8 mouse cellular contexts compared by ENCODE assay signal in the genomic region with DNA sequence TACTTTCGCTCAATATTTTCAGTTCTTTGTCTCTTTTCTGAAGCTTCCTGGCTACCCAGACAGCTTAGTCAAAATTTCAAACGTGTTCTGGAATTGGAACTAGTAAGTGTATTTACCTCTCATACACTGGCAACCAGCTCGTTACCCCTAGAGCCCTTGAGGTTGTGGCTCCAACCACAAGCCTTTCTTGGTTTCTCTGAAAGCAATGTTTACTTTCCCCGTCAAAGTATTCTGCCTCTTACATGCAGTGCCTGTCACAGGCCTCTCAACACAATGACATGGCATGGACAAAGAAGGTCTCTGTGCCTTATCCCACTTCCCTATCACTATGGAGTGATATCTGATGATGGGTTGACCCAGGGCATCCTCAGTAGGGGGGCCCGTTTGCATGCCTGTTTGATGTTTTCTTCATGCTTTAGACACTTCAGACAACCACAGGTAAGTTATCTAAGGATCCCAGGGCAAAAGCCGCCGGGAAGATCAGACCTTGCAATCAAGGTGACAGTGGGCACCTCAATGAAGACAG. TPM values are rescaled to one million over a fixed set of nuclear protein-coding genes. Genes with fewer than 3 reads are reported as not detected.
DNase-seq lines count a peak whose midpoint lies in the region; ATAC-seq and TF ChIP-seq lines count a peak whose summit lies in the region.

No protein-coding gene starts in this region.

- H3K27ac ChIP-seq in heart, embryonic 10.5 days = peak overlapping the region; percentile 91
- no peak overlapping the region for H3K27ac ChIP-seq in CH12.LX (ENCODE audit: insufficient read depth, low read depth)
- H3K27ac ChIP-seq in forebrain, embryonic 13.5 days = peak overlapping the region; percentile 55
- H3K27ac ChIP-seq in liver, embryonic 15.5 days (replicated peaks) = peak overlapping the region; percentile 97
- no peak overlapping the region for H3K27ac ChIP-seq in stomach, embryonic 14.5 days (ENCODE audit: low read length)

- dilution Hi-C loops in CH12.LX (cut with MboI; ENCODE audit: extremely low pct_ligation_motif_present, extremely low pct_unique_long_range_greater_than_20kb, low sequenced_read_pairs) = no loop called here

- no peak for TF ChIP-seq RAD21 in CH12.LX (IDR thresholded peaks at IDR 0.05; ENCODE audit: low read depth, low read length)

- no peak for ATAC-seq in forebrain, embryonic 13.5 days
- ATAC-seq in liver, embryonic 15.5 days (ENCODE audit: insufficient read depth) = peak; percentile 5; the same call in 1 of the 2 replicates
- ATAC-seq in stomach, embryonic 14.5 days (ENCODE audit: insufficient number of reproducible peaks, insufficient read depth, low FRiP score, low read depth) = no peak

- no peaks in the 10 kb centered on the region for H3K27me3 ChIP-seq in heart, embryonic 10.5 days (ENCODE audit: insufficient read depth, poor library complexity, severe bottlenecking)
- peaks cover 3% of the 10 kb centered on the region for H3K27me3 ChIP-seq in CH12.LX (replicated peaks)
- no peaks in the 10 kb centered on the region for H3K27me3 ChIP-seq in forebrain, embryonic 13.5 days
- H3K27me3 ChIP-seq in liver, embryonic 15.5 days = no peaks in the 10 kb centered on the region
- H3K27me3 ChIP-seq in stomach, embryonic 14.5 days (ENCODE audit: control insufficient read depth, insufficient read depth, low read length) = no peaks in the 10 kb centered on the region

- no peak overlapping the region for H3K9ac ChIP-seq in CH12.LX (ENCODE audit: insufficient read depth, low read depth)
- H3K9ac ChIP-seq in forebrain, embryonic 13.5 days = peak overlapping the region; percentile 85
- peak overlapping the region; percentile 97 for H3K9ac ChIP-seq in liver, embryonic 15.5 days
- peak overlapping the region; percentile 73; the same call in 1 of the 2 replicates for H3K9ac ChIP-seq in stomach, embryonic 14.5 days (replicated peaks; ENCODE audit: low read depth, low read length)

- DNase-seq in heart, embryonic 10.5 days (ENCODE audit: low spot score) = no peak
- no peak for DNase-seq in heart, adult 11 months
- no peak for DNase-seq in CH12.LX (ENCODE audit: extremely low read depth)
- no peak for DNase-seq in urinary bladder, postnatal 25 days (ENCODE audit: low spot score)
- DNase-seq in layer of hippocampus, postnatal 25 days (ENCODE audit: extremely low spot score in 1 of 2, low spot score in 1 of 2) = no peak

- TF ChIP-seq POLR2A in CH12.LX (IDR thresholded peaks at IDR 0.05; ENCODE audit: low read depth, low read length) = no peak

- H3K36me3 ChIP-seq in heart, embryonic 10.5 days = no peaks in the 10 kb centered on the region
- no peaks in the 10 kb centered on the region for H3K36me3 ChIP-seq in CH12.LX (replicated peaks in 1 of 2; ENCODE audit: control insufficient read depth in 1 of 2, insufficient read depth in 1 of 2, low read length in 1 of 2)
- peaks cover 5% of the 10 kb centered on the region; the same call in 1 of the 2 replicates for H3K36me3 ChIP-seq in forebrain, embryonic 13.5 days (ENCODE audit: poor library complexity, severe bottlenecking)
- no peaks in the 10 kb centered on the region for H3K36me3 ChIP-seq in liver, embryonic 15.5 days (replicated peaks)
- H3K36me3 ChIP-seq in stomach, embryonic 14.5 days (ENCODE audit: control insufficient read depth, insufficient read depth, low read length) = no peaks in the 10 kb centered on the region

- in situ Hi-C loops in CH12.LX (cut with MboI; ENCODE audit: low pct_ligation_motif_present, low pct_unique_long_range_greater_than_20kb, low sequenced_read_pairs) = no loop called here

- H3K79me2 ChIP-seq in CH12.LX (replicated peaks; ENCODE audit: control insufficient read depth, extremely low read depth, insufficient read depth, poor library complexity, severe bottlenecking) = no peaks in the 10 kb centered on the region

- no peak for TF ChIP-seq CTCF in CH12.LX (conservative IDR thresholded peaks at IDR 0.05 in 1 of 2, IDR thresholded peaks at IDR 0.05 in 1 of 2; ENCODE audit: low read depth in 2 of 2, low read length in 2 of 2)

- H3K4me1 ChIP-seq in heart, embryonic 10.5 days = no peaks in the 10 kb centered on the region
- peaks cover 0 to 9% of the 10 kb centered on the region in 2 experiments; a peak in 2 of 4 replicates for H3K4me1 ChIP-seq in CH12.LX (ENCODE audit: control insufficient read depth in 1 of 2, insufficient read depth in 2 of 2)
- peaks cover 6% of the 10 kb centered on the region for H3K4me1 ChIP-seq in forebrain, embryonic 13.5 days
- H3K4me1 ChIP-seq in liver, embryonic 15.5 days (replicated peaks) = peaks cover 62% of the 10 kb centered on the region
- H3K4me1 ChIP-seq in stomach, embryonic 14.5 days (ENCODE audit: control insufficient read depth, insufficient read depth, low read length) = 0 out of 2 replicates have a peak, but pooled peaks cover 8% of the 10 kb centered on the region

- H3K4me2 ChIP-seq in CH12.LX (ENCODE audit: insufficient read depth, low read depth, poor library complexity, severe bottlenecking) = peak overlapping the region; percentile 44
- H3K4me2 ChIP-seq in forebrain, embryonic 13.5 days = peak overlapping the region; percentile 61
- peak overlapping the region; percentile 86 for H3K4me2 ChIP-seq in liver, embryonic 15.5 days
- H3K4me2 ChIP-seq in stomach, embryonic 14.5 days (replicated peaks; ENCODE audit: low read depth, low read length) = peak overlapping the region; percentile 65

- 44% methylated on average over 7 of the region's 7 CpGs for WGBS in heart, embryonic 10.5 days
- WGBS in forebrain, embryonic 13.5 days = 42% methylated on average over 7 of the region's 7 CpGs
- 17% methylated on average over 7 of the region's 7 CpGs for WGBS in liver, embryonic 15.5 days (ENCODE audit: insufficient replicate concordance)
- 35% methylated on average over 7 of the region's 7 CpGs for WGBS in stomach, embryonic 14.5 days

- TF ChIP-seq EP300 in CH12.LX (IDR thresholded peaks at IDR 0.05; ENCODE audit: low read length) = no peak

- H3K9me3 ChIP-seq in heart, embryonic 10.5 days = no peaks in the 10 kb centered on the region
- peaks cover 6% of the 10 kb centered on the region for H3K9me3 ChIP-seq in CH12.LX (replicated peaks; ENCODE audit: low read length)
- no peaks in the 10 kb centered on the region for H3K9me3 ChIP-seq in forebrain, embryonic 13.5 days (replicated peaks)
- no peaks in the 10 kb centered on the region for H3K9me3 ChIP-seq in liver, embryonic 15.5 days (replicated peaks)
- H3K9me3 ChIP-seq in stomach, embryonic 14.5 days (ENCODE audit: control insufficient read depth, low read depth, low read length) = no peaks in the 10 kb centered on the region

- H3K4me3 ChIP-seq in heart, embryonic 10.5 days = peak overlapping the region; percentile 85
- peak overlapping the region in 1 of 3 experiments; percentile 66 for H3K4me3 ChIP-seq in CH12.LX (replicated peaks in 1 of 3; ENCODE audit: low read depth in 2 of 3, low read length in 2 of 3, poor library complexity in 1 of 3)
- peak overlapping the region; percentile 70 for H3K4me3 ChIP-seq in forebrain, embryonic 13.5 days
- H3K4me3 ChIP-seq in liver, embryonic 15.5 days (replicated peaks) = peak overlapping the region; percentile 91
- H3K4me3 ChIP-seq in stomach, embryonic 14.5 days (ENCODE audit: low read depth, low read length) = peak overlapping the region; percentile 76

TF ChIP-seq in CH12.LX, 34 proteins besides CTCF, POLR2A, EP300 and RAD21:
- TF ChIP-seq MAFK (IDR thresholded peaks at IDR 0.05; ENCODE audit: insufficient replicate concordance, low read length) (0 out of 2 replicates have a peak, but pooled peaks have one; percentile 11), ZMIZ1 (IDR thresholded peaks at IDR 0.05; ENCODE audit: low read depth, low read length) (no peak), IRF4 (IDR thresholded peaks at IDR 0.05; ENCODE audit: low read depth, low read length) (no peak), ETS1 (conservative IDR thresholded peaks at IDR 0.05; ENCODE audit: low read depth, low read length) (no peak)

RNA-seq across cellular contexts. Expression of gene Nipa1, which starts 1.2 kb away (rescaled TPM):
- polyA plus RNA-seq in heart, embryonic 10.5 days (2016; fragmentation: Nextera tagmentation; extraction: Ambion mirVana) = 5.6 and 6.8 TPM in 2 replicates
- 0.25 and 0.38 TPM in 2 replicates for total RNA-seq in CH12.LX (2012; rRNA removed)
- total RNA-seq in CH12.LX (2014; rRNA removed) = 0.86 and 1.0 TPM in 2 replicates
- 0.96 and 1.3 TPM in 2 replicates for polyA plus RNA-seq in CH12.LX (2012; ENCODE audit: insufficient read length, low read depth)
- 14.8 and 15.8 TPM in 2 replicates for polyA plus RNA-seq in forebrain, embryonic 13.5 days (2015; fragmentation: Nextera tagmentation; extraction: Ambion mirVana)
- polyA plus RNA-seq in liver, embryonic 15.5 days (2015; fragmentation: Nextera tagmentation; extraction: Ambion mirVana) = 13.6 and 15.4 TPM in 2 replicates
- 6.2 and 7.1 TPM in 2 replicates for polyA plus RNA-seq in stomach, embryonic 14.5 days (2014; fragmentation: Nextera tagmentation; extraction: Ambion mirVana)
- total RNA-seq in layer of hippocampus, postnatal 25 days (2021) = 10 to 100 TPM; 59.8 to 63.3 TPM

RNA-seq across cellular contexts. Expression of gene Herc2, which starts 31.5 kb away (rescaled TPM):
- 18.1 and 20.8 TPM in 2 replicates for polyA plus RNA-seq in heart, embryonic 10.5 days (2016; fragmentation: Nextera tagmentation; extraction: Ambion mirVana)
- total RNA-seq in CH12.LX (2012; rRNA removed) (15.9 and 18.2 TPM in 2 replicates), CH12.LX (2014; rRNA removed) (9.4 and 9.7 TPM in 2 replicates)
- 22.8 and 27.6 TPM in 2 replicates for polyA plus RNA-seq in CH12.LX (2012; ENCODE audit: insufficient read length, low read depth)
- polyA plus RNA-seq in forebrain, embryonic 13.5 days (2015; fragmentation: Nextera tagmentation; extraction: Ambion mirVana) = 42.3 and 45.4 TPM in 2 replicates
- polyA plus RNA-seq in liver, embryonic 15.5 days (2015; fragmentation: Nextera tagmentation; extraction: Ambion mirVana) = 14.2 and 15.5 TPM in 2 replicates
- 31.1 and 35.0 TPM in 2 replicates for polyA plus RNA-seq in stomach, embryonic 14.5 days (2014; fragmentation: Nextera tagmentation; extraction: Ambion mirVana)
- 100 to 1,000 TPM; 124 to 151 TPM for total RNA-seq in layer of hippocampus, postnatal 25 days (2021)

RNA-seq across cellular contexts. Expression of gene Nipa2, which starts 56.2 kb away (rescaled TPM):
- 41.3 and 45.2 TPM in 2 replicates for polyA plus RNA-seq in heart, embryonic 10.5 days (2016; fragmentation: Nextera tagmentation; extraction: Ambion mirVana)
- total RNA-seq in CH12.LX (2012; rRNA removed) = 24.4 and 34.0 TPM in 2 replicates
- 50.4 and 61.4 TPM in 2 replicates for total RNA-seq in CH12.LX (2014; rRNA removed)
- 44.0 and 45.2 TPM in 2 replicates for polyA plus RNA-seq in CH12.LX (2012; ENCODE audit: insufficient read length, low read depth)
- 39.3 and 41.9 TPM in 2 replicates for polyA plus RNA-seq in forebrain, embryonic 13.5 days (2015; fragmentation: Nextera tagmentation; extraction: Ambion mirVana)
- 21.0 and 23.6 TPM in 2 replicates for polyA plus RNA-seq in liver, embryonic 15.5 days (2015; fragmentation: Nextera tagmentation; extraction: Ambion mirVana)
- 53.2 and 58.7 TPM in 2 replicates for polyA plus RNA-seq in stomach, embryonic 14.5 days (2014; fragmentation: Nextera tagmentation; extraction: Ambion mirVana)
- 10 to 100 TPM; 50.9 to 51.0 TPM for total RNA-seq in layer of hippocampus, postnatal 25 days (2021)

Comparison
In these comparisons a context has a peak if more than half of its experiments do, and no peak if none do; other contexts are left out.
1. H3K27ac ChIP-seq: peak in heart, embryonic 10.5 days (single experiment), forebrain, embryonic 13.5 days (single experiment) and liver, embryonic 15.5 days (single experiment); none in CH12.LX (single experiment) and stomach, embryonic 14.5 days (single experiment).
2. Peak in every context shown above with its lines, with median percentiles within 50 percentile points of each other: H3K4me2 ChIP-seq.